In genomic region chr12:12421580-12421878, GRCm38 (mm10) we compare ENCODE assay signal across 8 mouse cellular contexts.
DNase-seq lines count a peak whose midpoint lies in the region; ATAC-seq and TF ChIP-seq lines count a peak whose summit lies in the region.

No protein-coding gene starts in this region.

- 0 out of 2 replicates have a peak overlapping the region, but pooled peaks have one; percentile 26 for H3K27ac ChIP-seq in liver, embryonic 13.5 days
- H3K27ac ChIP-seq in stomach, postnatal 0 days (replicated peaks), result no peak overlapping the region

- no peak for TF ChIP-seq EP300 in stomach, postnatal 0 days (optimal IDR thresholded peaks at IDR 0.05)

- H3K9me3 ChIP-seq in megakaryocyte, embryonic 14.5 days, result no peaks in the 10 kb centered on the region
- H3K9me3 ChIP-seq in liver, embryonic 13.5 days (replicated peaks), result no peaks in the 10 kb centered on the region
- no peaks in the 10 kb centered on the region for H3K9me3 ChIP-seq in stomach, postnatal 0 days (ENCODE audit: control insufficient read depth, low read length)

- WGBS in liver, embryonic 13.5 days (ENCODE audit: insufficient replicate concordance), result 79% methylated on average over 8 of the region's 8 CpGs
- 96% methylated on average over 8 of the region's 8 CpGs for WGBS in stomach, postnatal 0 days

- H3K4me3 ChIP-seq in megakaryocyte, embryonic 14.5 days (replicated peaks), result peak overlapping the region; percentile 92
- peak overlapping the region; percentile 60; the same call in 1 of the 2 replicates for H3K4me3 ChIP-seq in liver, embryonic 13.5 days (replicated peaks)
- H3K4me3 ChIP-seq in stomach, postnatal 0 days (ENCODE audit: low read depth, low read length), result no peak overlapping the region

- H3K4me2 ChIP-seq in liver, embryonic 13.5 days, result peak overlapping the region; percentile 78
- peak overlapping the region; percentile 75 for H3K4me2 ChIP-seq in stomach, postnatal 0 days (replicated peaks; ENCODE audit: low read depth)

- peaks cover 69% of the 10 kb centered on the region for H3K4me1 ChIP-seq in megakaryocyte, embryonic 14.5 days
- H3K4me1 ChIP-seq in liver, embryonic 13.5 days (replicated peaks), result peaks cover 31% of the 10 kb centered on the region
- H3K4me1 ChIP-seq in stomach, postnatal 0 days (replicated peaks; ENCODE audit: control insufficient read depth, insufficient read depth), result no peaks in the 10 kb centered on the region

- H3K27me3 ChIP-seq in megakaryocyte, embryonic 14.5 days (replicated peaks), result no peaks in the 10 kb centered on the region
- no peaks in the 10 kb centered on the region; the same call in 1 of the 2 replicates for H3K27me3 ChIP-seq in liver, embryonic 13.5 days
- H3K27me3 ChIP-seq in stomach, postnatal 0 days (ENCODE audit: control insufficient read depth, insufficient read depth, low read length), result no peaks in the 10 kb centered on the region

- no peak for TF ChIP-seq CTCF in stomach, postnatal 0 days (IDR thresholded peaks at IDR 0.05; ENCODE audit: low read depth)

- DNase-seq in heart, adult 11 months, result peak; percentile 82
- no peak for DNase-seq in heart, adult 9 months (ENCODE audit: low spot score in 2 of 2)
- DNase-seq in liver, embryonic 13.5 days, result no peak
- DNase-seq in stomach, postnatal 0 days (ENCODE audit: low spot score), result no peak
- DNase-seq in thymus, postnatal 0 days (ENCODE audit: low spot score), result no peak
- no peak for DNase-seq in cerebellum, adult 11 months

- peak overlapping the region; percentile 76 for H3K9ac ChIP-seq in liver, embryonic 13.5 days
- no peak overlapping the region for H3K9ac ChIP-seq in stomach, postnatal 0 days (ENCODE audit: low read length)

- no peak for ATAC-seq in megakaryocyte, adult 5-6 weeks (ENCODE audit: poor library complexity, severe bottlenecking)
- no peak for ATAC-seq in liver, embryonic 13.5 days (ENCODE audit: low read depth)
- no peak for ATAC-seq in stomach, postnatal 0 days (ENCODE audit: low FRiP score, low TSS enrichment)

- peaks cover 79% of the 10 kb centered on the region for H3K36me3 ChIP-seq in megakaryocyte, embryonic 14.5 days (replicated peaks; ENCODE audit: low read length)
- no peaks in the 10 kb centered on the region for H3K36me3 ChIP-seq in liver, embryonic 13.5 days
- H3K36me3 ChIP-seq in stomach, postnatal 0 days (ENCODE audit: control insufficient read depth, insufficient read depth, low read length), result no peaks in the 10 kb centered on the region
